Mouse (Mus musculus) lung, adult 2 months (tissue): ENCODE measurements around the gene Btbd7. TPM values are rescaled to one million over a fixed set of nuclear protein-coding genes. Genes with fewer than 3 reads are reported as not detected.
A peak's percentile ranks its signal among the peaks of the same experiment; 100 is the strongest.

Experiments used
- DNase-seq: peaks from one replicate; pipeline ENCODE4 v3.0.0; 2022
- H3K4me1 ChIP-seq: fragments of 200-500 bp; 2 replicates; pipeline ENCODE4 v1.6.1; 2011; ENCODE audit warnings: low read length; ENCODE audit not compliant: control insufficient read depth, insufficient read depth
- H3K4me3 ChIP-seq: fragments of 200-500 bp; replicated peaks from 2 replicates; pipeline ENCODE3; 2011; ENCODE audit warnings: low read depth, mild to moderate bottlenecking, control low read depth, low read length; ENCODE audit errors: extremely low read depth
- CTCF ChIP-seq: fragments of 200-500 bp; IDR thresholded peaks from 2 replicates; pipeline ENCODE4 v1.5.1; 2011; ENCODE audit warnings: mild to moderate bottlenecking, low read length, control low read depth; ENCODE audit not compliant: insufficient read depth
- POLR2A ChIP-seq: fragments of 200-500 bp; IDR thresholded peaks from 2 replicates; pipeline ENCODE4 v1.6.1; 2011; ENCODE audit warnings: low read depth, mild to moderate bottlenecking, control low read depth, low read length, borderline replicate concordance; ENCODE audit errors: extremely low read depth
- WGBS: fragments of 180-500 bp; shearing (Covaris S2); methylation state at CpG from one replicate; pipeline ENCODE4 v1.1.7; 2018; 5-methylcytosine and 5-hydroxymethylcytosine counted together
- polyA plus RNA-seq: library from polyadenylated mRNA; depleted of rRNA; stranded (reverse); fragments of >200 nt; gene quantifications from 2 replicates; pipeline ENCODE4 v1.2.3, GENCODE M21; 2012

The Btbd7 gene
- polyA plus RNA-seq, 1 experiment: 22.5 TPM

- no peak overlapping the region for H3K4me3 ChIP-seq
- peaks cover 2% of the 10 kb centered on the region for H3K4me1 ChIP-seq
- no peak for DNase-seq
- 42% methylated on average over 1 of the region's 1 CpGs for WGBS
- TF ChIP-seq CTCF (no peak), POLR2A (no peak)
Measured at GRCm38 (mm10) chr12:102870527-102870926, 7.7 kb downstream of the Btbd7 start.

GRCm38 (mm10) chr12:102869802-102870201 is 8.5 kb downstream of the Btbd7 start:
- Histone ChIP-seq H3K4me1 (peaks cover 2% of the 10 kb centered on the region), H3K4me3 (no peak overlapping the region)
- TF ChIP-seq POLR2A (no peak), CTCF (no peak)
- no peak for DNase-seq
- 76% methylated on average over 2 of the region's 2 CpGs for WGBS

GRCm38 (mm10) chr12:102860806-102861205 is 17.5 kb downstream of the Btbd7 start:
- no peak overlapping the region for H3K4me3 ChIP-seq
- peaks cover 2% of the 10 kb centered on the region; the same call in 1 of the 2 replicates for H3K4me1 ChIP-seq
- no peak for DNase-seq
- TF ChIP-seq CTCF: no peak
- no peak for TF ChIP-seq POLR2A

GRCm38 (mm10) chr12:102838271-102838670 is 40.0 kb downstream of the Btbd7 start:
- 92% methylated on average over 9 of the region's 9 CpGs for WGBS
- Histone ChIP-seq H3K4me1 (no peaks in the 10 kb centered on the region), H3K4me3 (no peak overlapping the region)
- no peak for TF ChIP-seq CTCF
- TF ChIP-seq POLR2A: no peak
- DNase-seq: no peak

- no peak for TF ChIP-seq POLR2A
- no peak for TF ChIP-seq CTCF
- no peak overlapping the region for H3K4me3 ChIP-seq
- 75% methylated on average over 1 of the region's 1 CpGs for WGBS
- peaks cover 5% of the 10 kb centered on the region; the same call in 1 of the 2 replicates for H3K4me1 ChIP-seq
- DNase-seq: peak; percentile 12
Measured at GRCm38 (mm10) chr12:102832746-102833300, 45.4 kb downstream of the Btbd7 start.

GRCm38 (mm10) chr12:102831888-102832287 is 46.4 kb downstream of the Btbd7 start:
- 63% methylated on average over 1 of the region's 1 CpGs for WGBS
- TF ChIP-seq CTCF: no peak
- peaks cover 5% of the 10 kb centered on the region; the same call in 1 of the 2 replicates for H3K4me1 ChIP-seq
- DNase-seq: no peak
- no peak overlapping the region for H3K4me3 ChIP-seq

GRCm38 (mm10) chr12:102827119-102827518 is 51.2 kb downstream of the Btbd7 start:
- WGBS: 71% methylated on average over 1 of the region's 1 CpGs
- Histone ChIP-seq H3K4me1 (0 out of 2 replicates have a peak, but pooled peaks cover 4% of the 10 kb centered on the region), H3K4me3 (no peak overlapping the region)
- DNase-seq: no peak
- TF ChIP-seq POLR2A (no peak), CTCF (no peak)

- DNase-seq: no peak
- Histone ChIP-seq H3K4me1 (0 out of 2 replicates have a peak, but pooled peaks cover under 1% of the 10 kb centered on the region), H3K4me3 (no peak overlapping the region)
- 98% methylated on average over 1 of the region's 1 CpGs for WGBS
- TF ChIP-seq POLR2A (no peak), CTCF (no peak)
Measured at GRCm38 (mm10) chr12:102826399-102826798, 51.9 kb downstream of the Btbd7 start.

GRCm38 (mm10) chr12:102814858-102815257 is 63.4 kb downstream of the Btbd7 start:
- Histone ChIP-seq H3K4me1 (peaks cover 14% of the 10 kb centered on the region), H3K4me3 (no peak overlapping the region)
- WGBS: 76% methylated on average over 1 of the region's 1 CpGs
- no peak for DNase-seq
- TF ChIP-seq POLR2A (no peak), CTCF (no peak)

- Histone ChIP-seq H3K4me3 (no peak overlapping the region), H3K4me1 (no peaks in the 10 kb centered on the region)
- DNase-seq: no peak
- TF ChIP-seq POLR2A (no peak), CTCF (no peak)
- 90% methylated on average over 2 of the region's 2 CpGs for WGBS
Measured at GRCm38 (mm10) chr12:102799528-102799927, 78.7 kb downstream of the Btbd7 start.
